Mouse (Mus musculus): ENCODE measurements at regions not wholly inside any gene's neighbourhood (a gene's known extent, or its start where the extent isn't known, plus 50 kb on each side); places are given as distances from the start of the nearest gene placed in this dataset.

DNA sequence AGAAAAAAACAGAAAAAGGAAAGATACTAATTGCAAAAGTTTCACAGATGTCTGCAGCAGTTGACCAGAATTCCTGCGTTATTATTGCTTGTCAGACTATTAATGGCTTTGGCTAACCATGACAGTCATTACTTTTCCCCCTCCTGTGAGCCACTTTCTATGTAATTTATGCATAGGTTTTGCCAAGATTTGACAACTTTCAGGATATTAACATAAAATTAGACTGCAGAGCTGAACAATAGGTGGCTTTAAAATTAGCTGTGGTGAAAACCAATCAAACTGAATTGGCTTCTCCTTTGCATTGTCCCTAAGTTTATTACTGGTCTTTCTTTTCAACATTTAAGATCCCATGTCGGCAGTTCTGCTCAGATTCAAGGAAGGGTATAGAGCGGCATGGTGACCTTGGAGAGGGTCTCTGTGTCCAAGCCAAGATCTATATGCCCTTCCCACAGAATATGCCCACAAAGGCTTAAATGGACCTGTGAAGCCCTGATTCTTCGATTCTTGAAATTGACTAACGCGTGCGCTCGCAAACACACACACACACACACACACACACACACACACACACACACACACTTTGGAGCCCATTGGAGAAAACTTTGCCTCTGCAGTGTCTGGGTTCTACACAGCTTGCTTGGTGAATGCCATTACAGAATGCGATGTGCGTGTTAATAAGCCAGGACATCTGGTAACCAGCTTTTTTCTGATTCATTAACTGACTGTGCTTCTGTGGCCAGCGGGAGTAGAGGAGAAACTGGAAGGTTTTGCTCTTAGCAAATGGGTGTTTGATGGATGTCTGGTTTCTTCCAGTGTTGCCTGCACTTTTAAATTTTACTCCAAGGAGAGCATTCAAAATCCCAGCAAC, 69.8 kb upstream of the Itga4 start:
- peak; percentile 83 for ATAC-seq
- Histone ChIP-seq H3K27me3 (no peaks in the 10 kb centered on the region), H3K36me3 (ENCODE audit: poor library complexity, severe bottlenecking) (no peaks in the 10 kb centered on the region), H3K4me2 (peak overlapping the region; percentile 25), H3K9ac (no peak overlapping the region), H3K9me3 (replicated peaks) (no peaks in the 10 kb centered on the region), H3K4me1 (peaks cover 38% of the 10 kb centered on the region), H3K27ac (peak overlapping the region; percentile 40), H3K4me3 (no peak overlapping the region)
- 40% methylated on average over 11 of the region's 11 CpGs for WGBS

GRCm38 (mm10) chr2:79186878-79187277, 68.3 kb upstream of the Itga4 start:
- no peak overlapping the region for H3K4me2 ChIP-seq
- H3K36me3 ChIP-seq (ENCODE audit: poor library complexity, severe bottlenecking), result no peaks in the 10 kb centered on the region
- H3K4me3 ChIP-seq, result no peak overlapping the region
- H3K9ac ChIP-seq, result no peak overlapping the region
- no peaks in the 10 kb centered on the region for H3K9me3 ChIP-seq (replicated peaks)
- no peak overlapping the region for H3K27ac ChIP-seq
- no peaks in the 10 kb centered on the region for H3K27me3 ChIP-seq
- no peak for ATAC-seq
- 82% methylated on average over 7 of the region's 7 CpGs for WGBS
- peaks cover 34% of the 10 kb centered on the region for H3K4me1 ChIP-seq

DNA sequence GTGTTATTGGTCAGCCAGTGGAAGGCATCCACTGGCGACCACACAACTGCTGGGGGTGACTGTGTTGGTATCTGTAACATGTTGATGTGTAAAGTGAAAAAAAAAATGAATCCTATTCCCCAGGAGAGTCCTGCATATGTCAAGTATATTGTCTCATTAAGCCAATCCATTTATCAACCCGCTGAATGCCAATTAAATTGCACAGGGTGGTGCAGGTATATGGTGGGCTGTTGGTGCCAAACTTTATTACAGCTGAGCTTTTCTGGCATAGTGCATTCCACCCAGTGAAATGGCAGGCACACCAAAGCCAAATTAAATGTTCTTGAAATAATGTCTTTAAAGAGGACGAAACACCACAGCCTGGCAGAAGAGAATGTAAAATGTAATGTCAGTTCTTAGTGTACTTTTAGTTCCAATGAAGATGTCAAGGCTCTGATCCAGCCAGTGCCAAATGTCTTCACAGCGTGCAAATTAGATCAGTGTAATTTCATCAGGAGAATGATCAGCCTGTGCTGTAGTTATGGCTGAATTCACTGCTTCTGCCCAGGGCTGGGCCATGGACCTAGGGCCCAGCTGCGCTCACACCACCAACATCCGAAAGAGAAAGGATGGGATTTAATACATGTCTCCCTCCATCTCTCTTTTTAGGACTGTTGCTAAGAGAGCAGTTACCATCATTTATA, 66.6 kb upstream of the Itga4 start:
- Histone ChIP-seq H3K4me3 (no peak overlapping the region), H3K36me3 (ENCODE audit: poor library complexity, severe bottlenecking) (no peaks in the 10 kb centered on the region), H3K27me3 (no peaks in the 10 kb centered on the region), H3K4me2 (no peak overlapping the region), H3K4me1 (peaks cover 27% of the 10 kb centered on the region), H3K9ac (no peak overlapping the region), H3K9me3 (replicated peaks) (no peaks in the 10 kb centered on the region), H3K27ac (no peak overlapping the region)
- no peak for ATAC-seq
- 85% methylated on average over 6 of the region's 6 CpGs for WGBS

DNA sequence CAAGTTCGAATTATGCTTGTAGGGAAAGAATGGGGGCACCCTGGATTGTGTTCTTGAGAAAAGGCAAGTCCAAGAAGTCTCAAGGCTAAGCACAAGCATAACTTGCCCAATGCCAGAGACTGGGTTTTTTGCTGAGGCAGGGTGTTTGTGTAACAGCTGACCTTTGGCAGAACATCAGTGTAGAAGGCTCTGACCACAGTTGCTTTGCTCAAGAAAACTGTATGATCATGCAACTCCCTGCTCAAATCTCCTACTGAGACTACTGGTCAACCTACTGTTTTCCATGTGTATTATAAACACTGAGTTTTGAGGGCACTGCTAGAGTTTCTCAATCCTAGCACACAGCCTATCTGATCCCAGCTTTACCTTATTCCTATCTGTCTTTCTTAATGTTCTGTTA, 61.4 kb upstream of the Itga4 start:
- Histone ChIP-seq H3K9me3 (replicated peaks) (no peaks in the 10 kb centered on the region), H3K27ac (no peak overlapping the region), H3K27me3 (no peaks in the 10 kb centered on the region), H3K4me3 (no peak overlapping the region), H3K4me1 (no peaks in the 10 kb centered on the region), H3K9ac (no peak overlapping the region), H3K4me2 (no peak overlapping the region), H3K36me3 (ENCODE audit: poor library complexity, severe bottlenecking) (no peaks in the 10 kb centered on the region)
- WGBS, result 75% methylated on average over 1 of the region's 1 CpGs
- no peak for ATAC-seq

- 83% methylated on average over 6 of the region's 6 CpGs for WGBS
- Histone ChIP-seq H3K36me3 (ENCODE audit: poor library complexity, severe bottlenecking) (no peaks in the 10 kb centered on the region), H3K27ac (no peak overlapping the region)
Observed at GRCm38 (mm10) chr2:79201677-79202076, 53.5 kb upstream of the Itga4 start.

More at GRCm38 (mm10) chr2:79201677-79202076, 53.5 kb upstream of the Itga4 start:
- Histone ChIP-seq H3K9me3 (replicated peaks) (no peaks in the 10 kb centered on the region), H3K4me1 (no peaks in the 10 kb centered on the region), H3K4me2 (no peak overlapping the region), H3K27me3 (no peaks in the 10 kb centered on the region), H3K4me3 (no peak overlapping the region), H3K9ac (no peak overlapping the region)
- ATAC-seq, result no peak
